Mouse (Mus musculus): ENCODE measurements around the gene Bcl11a. TPM values are rescaled to one million over a fixed set of nuclear protein-coding genes. Genes with fewer than 3 reads are reported as not detected.
A peak's percentile ranks its signal among the peaks of the same experiment; 100 is the strongest.

Gene Bcl11a
- total RNA-seq, 1 experiment from 2014 or later, result 69.0 TPM

- peak; percentile 35 to 38 for ATAC-seq (replicated peaks in 1 of 2; ENCODE audit: insufficient read depth in 1 of 2, low FRiP score in 2 of 2, low TSS enrichment in 1 of 2, low read depth in 1 of 2, poor library complexity in 2 of 2, severe bottlenecking in 2 of 2)
Observed at GRCm38 (mm10) chr11:24076821-24077730, 780 bp upstream of the Bcl11a start.

GRCm38 (mm10) chr11:24078706-24079316 lies 955 bp downstream of the Bcl11a start:
- 0 out of 4 replicates have a peak, but pooled peaks of 1 of the 2 experiments have one; percentile 6 for ATAC-seq (replicated peaks in 1 of 2; ENCODE audit: insufficient read depth in 1 of 2, low FRiP score in 2 of 2, low TSS enrichment in 1 of 2, low read depth in 1 of 2, poor library complexity in 2 of 2, severe bottlenecking in 2 of 2)

GRCm38 (mm10) chr11:24079392-24080391 lies 1.8 kb downstream of the Bcl11a start:
- no peak for ATAC-seq (replicated peaks in 1 of 2; ENCODE audit: insufficient read depth in 1 of 2, low FRiP score in 2 of 2, low TSS enrichment in 1 of 2, low read depth in 1 of 2, poor library complexity in 2 of 2, severe bottlenecking in 2 of 2)

- ATAC-seq (replicated peaks in 1 of 2; ENCODE audit: insufficient read depth in 1 of 2, low FRiP score in 2 of 2, low TSS enrichment in 1 of 2, low read depth in 1 of 2, poor library complexity in 2 of 2, severe bottlenecking in 2 of 2), result no peak
Observed at GRCm38 (mm10) chr11:24080541-24080940, 2.7 kb downstream of the Bcl11a start.

GRCm38 (mm10) chr11:24081016-24081686 lies 3.3 kb downstream of the Bcl11a start:
- ATAC-seq (replicated peaks in 1 of 2; ENCODE audit: insufficient read depth in 1 of 2, low FRiP score in 2 of 2, low TSS enrichment in 1 of 2, low read depth in 1 of 2, poor library complexity in 2 of 2, severe bottlenecking in 2 of 2), result peak; percentile 11 to 17; a peak in 3 of 4 replicates

GRCm38 (mm10) chr11:24081687-24082384 lies 4.0 kb downstream of the Bcl11a start:
- ATAC-seq (replicated peaks in 1 of 2; ENCODE audit: insufficient read depth in 1 of 2, low FRiP score in 2 of 2, low TSS enrichment in 1 of 2, low read depth in 1 of 2, poor library complexity in 2 of 2, severe bottlenecking in 2 of 2), result no peak

GRCm38 (mm10) chr11:24082385-24083075 lies 4.7 kb downstream of the Bcl11a start:
- no peak for ATAC-seq (replicated peaks in 1 of 2; ENCODE audit: insufficient read depth in 1 of 2, low FRiP score in 2 of 2, low TSS enrichment in 1 of 2, low read depth in 1 of 2, poor library complexity in 2 of 2, severe bottlenecking in 2 of 2)

GRCm38 (mm10) chr11:24083076-24083405 lies 5.2 kb downstream of the Bcl11a start:
- ATAC-seq (replicated peaks in 1 of 2; ENCODE audit: insufficient read depth in 1 of 2, low FRiP score in 2 of 2, low TSS enrichment in 1 of 2, low read depth in 1 of 2, poor library complexity in 2 of 2, severe bottlenecking in 2 of 2), result no peak

GRCm38 (mm10) chr11:24083423-24083822 lies 5.6 kb downstream of the Bcl11a start:
- ATAC-seq (replicated peaks in 1 of 2; ENCODE audit: insufficient read depth in 1 of 2, low FRiP score in 2 of 2, low TSS enrichment in 1 of 2, low read depth in 1 of 2, poor library complexity in 2 of 2, severe bottlenecking in 2 of 2), result no peak

GRCm38 (mm10) chr11:24084077-24084476 lies 6.2 kb downstream of the Bcl11a start:
- no peak for ATAC-seq (replicated peaks in 1 of 2; ENCODE audit: insufficient read depth in 1 of 2, low FRiP score in 2 of 2, low TSS enrichment in 1 of 2, low read depth in 1 of 2, poor library complexity in 2 of 2, severe bottlenecking in 2 of 2)

GRCm38 (mm10) chr11:24084590-24084989 lies 6.7 kb downstream of the Bcl11a start:
- ATAC-seq (replicated peaks in 1 of 2; ENCODE audit: insufficient read depth in 1 of 2, low FRiP score in 2 of 2, low TSS enrichment in 1 of 2, low read depth in 1 of 2, poor library complexity in 2 of 2, severe bottlenecking in 2 of 2), result no peak

GRCm38 (mm10) chr11:24085986-24086385 lies 8.1 kb downstream of the Bcl11a start:
- no peak for ATAC-seq (replicated peaks in 1 of 2; ENCODE audit: insufficient read depth in 1 of 2, low FRiP score in 2 of 2, low TSS enrichment in 1 of 2, low read depth in 1 of 2, poor library complexity in 2 of 2, severe bottlenecking in 2 of 2)

- ATAC-seq (replicated peaks in 1 of 2; ENCODE audit: insufficient read depth in 1 of 2, low FRiP score in 2 of 2, low TSS enrichment in 1 of 2, low read depth in 1 of 2, poor library complexity in 2 of 2, severe bottlenecking in 2 of 2), result peak in 1 of 2 experiments; percentile 36; a peak in 1 of 4 replicates
Observed at GRCm38 (mm10) chr11:24087069-24087468, 9.2 kb downstream of the Bcl11a start.

GRCm38 (mm10) chr11:24090443-24090842 lies 12.6 kb downstream of the Bcl11a start:
- no peak for ATAC-seq (replicated peaks in 1 of 2; ENCODE audit: insufficient read depth in 1 of 2, low FRiP score in 2 of 2, low TSS enrichment in 1 of 2, low read depth in 1 of 2, poor library complexity in 2 of 2, severe bottlenecking in 2 of 2)

GRCm38 (mm10) chr11:24091393-24092080 lies 13.7 kb downstream of the Bcl11a start:
- ATAC-seq (replicated peaks in 1 of 2; ENCODE audit: insufficient read depth in 1 of 2, low FRiP score in 2 of 2, low TSS enrichment in 1 of 2, low read depth in 1 of 2, poor library complexity in 2 of 2, severe bottlenecking in 2 of 2), result no peak
